In the genomic region with DNA sequence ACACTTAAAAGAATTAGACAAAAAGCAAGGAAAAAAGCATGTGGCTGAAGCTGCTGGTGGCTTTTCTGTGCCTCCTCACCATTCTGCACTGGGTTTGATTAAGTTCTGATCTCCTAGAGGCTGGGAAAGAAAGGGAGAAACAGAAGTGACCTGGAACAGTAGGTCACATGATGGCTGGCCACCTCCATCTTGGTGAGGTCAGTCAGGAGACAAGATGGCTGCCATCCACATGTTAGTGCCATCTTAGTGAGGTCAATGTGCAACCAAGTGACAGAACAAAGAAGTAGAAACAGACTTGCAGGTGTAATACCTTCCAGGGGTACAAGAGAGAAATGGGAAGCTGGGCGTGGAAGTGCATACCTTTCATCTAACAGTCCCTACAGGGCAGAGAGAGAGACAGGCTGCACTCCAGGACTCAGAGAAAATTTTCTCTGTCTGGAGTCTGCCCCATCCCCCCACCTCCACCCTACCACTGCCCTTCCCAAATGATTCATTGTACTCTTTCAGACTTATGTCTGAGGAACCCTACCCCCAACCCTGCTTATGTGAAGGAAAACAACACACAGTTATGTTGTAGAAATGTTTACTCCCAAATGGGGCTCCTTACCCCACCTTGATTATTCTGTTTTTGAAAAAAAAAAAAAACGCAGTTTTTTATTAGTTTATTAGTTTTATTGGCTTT, we compare ENCODE assay signal across 1 mouse cellular context.
A peak's percentile ranks its signal among the peaks of the same experiment; 100 is the strongest.
TF ChIP-seq lines count a peak whose summit lies in the region.

No protein-coding gene starts in this region.

TF ChIP-seq in MEL, 35 proteins besides CTCF, POLR2A, EP300 and RAD21 (continued from another document):
- TF ChIP-seq USF2 (IDR thresholded peaks at IDR 0.05; ENCODE audit: borderline replicate concordance in 1 of 2, insufficient read depth in 1 of 2, low read depth in 1 of 2, low read length in 2 of 2) (peak in 1 of 2 experiments; percentile 63; a peak in 2 of 4 replicates), MYC (IDR thresholded peaks at IDR 0.05; ENCODE audit: low read depth, low read length) (no peak), GABPA (IDR thresholded peaks at IDR 0.05; ENCODE audit: low read depth, low read length) (no peak), TCF12 (IDR thresholded peaks at IDR 0.05; ENCODE audit: low read depth, low read length) (no peak), USF1 (IDR thresholded peaks at IDR 0.05; ENCODE audit: low read depth, low read length) (peak; percentile 91), ZC3H11A (IDR thresholded peaks at IDR 0.05; ENCODE audit: low read depth, low read length) (no peak), MAX (IDR thresholded peaks at IDR 0.05; ENCODE audit: low read length) (peak; percentile 66; the same call in 1 of the 2 replicates), MAZ (IDR thresholded peaks at IDR 0.05; ENCODE audit: low read depth, low read length) (no peak), KAT2A (conservative IDR thresholded peaks at IDR 0.05; ENCODE audit: low read depth, low read length) (no peak; the same call in 1 of the 2 replicates), CHD1 (IDR thresholded peaks at IDR 0.05; ENCODE audit: low read depth, low read length) (no peak), UBTF (IDR thresholded peaks at IDR 0.05; ENCODE audit: borderline replicate concordance, insufficient read depth, low read depth, low read length) (no peak), POLR2AphosphoS2 (IDR thresholded peaks at IDR 0.05; ENCODE audit: low read length) (no peak), HCFC1 (IDR thresholded peaks at IDR 0.05; ENCODE audit: low read depth, low read length) (peak; percentile 86), ZNF384 (IDR thresholded peaks at IDR 0.05; ENCODE audit: low read depth, low read length) (no peak), JUND (IDR thresholded peaks at IDR 0.05; ENCODE audit: low read depth, low read length) (no peak), NELFE (IDR thresholded peaks at IDR 0.05; ENCODE audit: low read depth, low read length) (no peak), POLR2AphosphoS5 (IDR thresholded peaks at IDR 0.05; ENCODE audit: borderline replicate concordance, low read depth, low read length) (0 out of 2 replicates have a peak, but pooled peaks have one; percentile 22), TBP (IDR thresholded peaks at IDR 0.05; ENCODE audit: low read depth, low read length) (no peak), MYB (IDR thresholded peaks at IDR 0.05; ENCODE audit: low read depth, low read length) (no peak)
